Mouse (Mus musculus) large intestine, adult 2 months (tissue): ENCODE data around the gene Hsd11b2. TPM values are rescaled to one million over a fixed set of nuclear protein-coding genes. Genes with fewer than 3 reads are reported as not detected.

Source experiments
- DNase-seq: peaks from one replicate; pipeline ENCODE4 v3.0.0-alpha.2; 2012; ENCODE audit warnings: low read depth, low spot score
- WGBS: fragments of 180-500 bp; shearing (Covaris S2); methylation state at CpG from one replicate; pipeline ENCODE4 v1.1.7; 2018; 5-methylcytosine and 5-hydroxymethylcytosine counted together
- polyA plus RNA-seq: library from polyadenylated mRNA; depleted of rRNA; stranded (reverse); fragments of >200 nt; gene quantifications from 2 replicates; pipeline ENCODE4 v1.2.3, GENCODE M21; 2012

Gene Hsd11b2
- polyA plus RNA-seq, 1 experiment: 50.5 TPM

DNA sequence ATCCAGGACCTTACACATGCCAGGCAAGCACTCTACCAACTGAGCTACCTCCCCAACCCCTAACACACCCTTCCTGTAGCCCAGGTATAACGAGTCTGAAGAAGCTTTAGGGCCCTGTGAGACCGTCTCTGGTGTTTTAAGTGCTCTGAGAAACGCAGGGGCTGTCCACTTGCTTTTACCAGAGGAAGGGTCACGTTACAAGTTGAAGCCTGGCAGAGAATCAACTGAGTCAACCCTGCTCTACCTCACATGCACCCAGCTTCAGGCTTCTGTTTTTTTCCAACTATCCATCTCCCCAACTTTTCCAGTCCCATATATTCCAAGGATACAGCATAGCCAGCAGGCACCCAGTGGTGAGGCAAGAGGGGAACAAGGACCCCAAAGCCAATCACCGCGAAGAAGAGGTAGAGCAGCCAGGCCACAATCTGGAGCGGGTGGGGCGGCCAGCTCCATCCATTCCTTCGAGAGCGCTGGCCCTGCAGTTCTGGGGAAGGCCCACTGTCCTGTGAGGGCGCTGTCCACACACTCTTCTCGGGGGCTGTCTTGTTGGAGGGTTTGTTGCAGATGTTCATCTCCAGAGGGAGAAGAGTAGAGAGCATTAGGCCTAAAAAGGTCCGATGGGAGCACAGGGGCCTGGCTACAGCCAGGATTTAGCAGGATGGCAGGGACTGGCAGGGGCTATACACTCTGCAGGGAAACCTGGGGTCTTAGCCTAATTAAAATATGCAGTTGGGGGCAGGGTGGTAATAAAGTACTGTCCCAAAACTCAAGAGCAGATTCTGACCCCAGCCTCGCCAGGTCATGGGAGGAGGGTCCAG lies 35.1 kb upstream of the Hsd11b2 start:
- WGBS: 63% methylated on average over 14 of the region's 14 CpGs
- no peak for DNase-seq

DNA sequence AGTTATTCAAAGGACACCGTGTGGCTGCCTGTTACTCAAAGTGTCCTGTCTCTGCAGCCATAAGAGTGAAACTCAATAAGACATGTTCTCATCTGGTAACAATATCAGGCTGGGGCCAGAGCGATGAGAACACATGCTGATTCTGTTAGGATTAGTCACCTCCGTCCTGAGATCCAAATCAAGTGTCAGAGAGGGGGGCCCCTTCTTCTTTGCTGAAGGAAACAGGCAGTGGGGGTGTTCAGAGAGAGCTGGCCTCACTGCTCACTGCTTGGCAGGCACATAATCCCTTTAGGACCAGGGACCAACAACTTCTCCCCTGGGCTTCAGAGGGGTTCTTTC lies 34.6 kb upstream of the Hsd11b2 start:
- no peak for DNase-seq
- WGBS: 73% methylated on average over 3 of the region's 3 CpGs

DNA sequence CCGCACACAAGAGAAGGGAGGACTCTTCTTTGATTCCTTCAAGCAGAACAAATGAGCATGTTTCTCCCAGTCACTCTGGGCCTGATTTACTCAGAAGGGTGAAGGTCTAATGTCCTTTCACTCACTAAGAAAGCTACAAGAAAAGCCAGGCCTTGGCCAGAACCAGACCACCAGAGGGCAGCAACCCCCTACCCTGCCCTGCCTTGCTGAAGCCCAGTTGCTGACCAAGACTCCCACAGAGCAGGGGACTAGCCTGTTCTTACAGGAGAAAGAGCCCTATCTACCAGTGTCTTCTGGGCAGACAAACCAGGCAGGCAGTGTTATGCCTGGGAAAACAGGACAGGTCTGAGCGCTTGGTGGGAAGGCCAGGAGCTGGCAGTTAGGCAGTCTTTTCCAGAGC lies 34.2 kb upstream of the Hsd11b2 start:
- 69% methylated on average over 2 of the region's 2 CpGs for WGBS
- DNase-seq: no peak

DNA sequence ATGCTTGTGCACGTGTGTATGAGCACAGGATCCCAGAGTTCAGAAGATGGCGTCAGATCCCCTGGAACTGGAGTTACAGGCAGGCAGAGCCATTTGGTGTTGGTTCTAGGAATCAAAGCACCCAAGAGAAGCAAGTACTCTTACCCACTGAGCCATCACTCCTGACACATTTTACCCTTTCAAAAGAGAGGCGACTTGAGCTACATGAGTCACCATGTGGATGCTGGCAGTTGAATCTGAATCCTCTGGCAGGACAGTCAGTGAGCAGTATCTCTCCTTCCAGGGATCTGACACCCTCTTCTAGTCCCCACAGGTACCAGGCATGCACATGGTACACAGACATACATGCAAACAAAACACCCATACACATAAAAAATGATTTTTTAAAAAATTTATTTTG lies 30.5 kb upstream of the Hsd11b2 start:
- no peak for DNase-seq
- 55% methylated on average over 3 of the region's 3 CpGs for WGBS

DNA sequence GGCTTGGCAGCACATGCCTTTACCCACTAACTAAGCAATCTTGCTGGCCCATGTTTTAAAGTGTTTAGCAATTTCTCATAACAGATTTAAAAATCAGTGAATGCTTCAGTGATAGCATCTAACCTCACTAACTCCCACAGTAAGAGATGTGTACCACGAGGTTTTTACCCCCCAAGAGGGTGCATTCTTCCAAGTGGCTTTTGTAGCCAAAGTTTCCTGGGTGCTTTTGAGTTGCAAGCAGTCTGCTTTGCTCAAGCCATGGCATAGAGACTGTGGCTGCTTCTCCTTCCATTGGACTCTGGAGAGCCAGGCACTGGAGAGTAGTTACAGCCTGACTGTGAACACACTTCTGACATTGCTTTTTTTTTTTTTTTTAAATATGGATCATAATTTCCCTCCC lies 29.3 kb upstream of the Hsd11b2 start:
- 60% methylated on average over 1 of the region's 1 CpGs for WGBS
- DNase-seq: no peak

DNA sequence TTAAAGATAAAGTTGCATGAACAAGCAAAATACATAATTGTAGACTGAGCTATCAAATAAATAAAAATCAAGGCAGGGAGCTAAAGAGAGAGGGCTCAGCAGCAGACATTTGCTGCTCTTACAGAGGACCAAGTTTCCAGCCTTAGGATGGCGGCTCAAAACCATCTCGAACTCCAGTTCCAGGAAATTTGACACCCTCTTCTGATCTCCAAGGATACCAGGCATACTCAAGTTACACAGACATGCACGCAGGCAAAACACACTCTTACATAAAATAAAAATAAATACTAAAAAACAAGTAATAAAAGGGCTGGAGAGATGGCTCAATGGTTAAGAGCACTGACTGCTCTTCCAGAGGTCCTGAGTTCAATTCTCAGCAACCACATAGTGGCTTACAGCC lies 25.1 kb upstream of the Hsd11b2 start:
- WGBS: 73% methylated on average over 3 of the region's 3 CpGs
- DNase-seq: no peak

DNA sequence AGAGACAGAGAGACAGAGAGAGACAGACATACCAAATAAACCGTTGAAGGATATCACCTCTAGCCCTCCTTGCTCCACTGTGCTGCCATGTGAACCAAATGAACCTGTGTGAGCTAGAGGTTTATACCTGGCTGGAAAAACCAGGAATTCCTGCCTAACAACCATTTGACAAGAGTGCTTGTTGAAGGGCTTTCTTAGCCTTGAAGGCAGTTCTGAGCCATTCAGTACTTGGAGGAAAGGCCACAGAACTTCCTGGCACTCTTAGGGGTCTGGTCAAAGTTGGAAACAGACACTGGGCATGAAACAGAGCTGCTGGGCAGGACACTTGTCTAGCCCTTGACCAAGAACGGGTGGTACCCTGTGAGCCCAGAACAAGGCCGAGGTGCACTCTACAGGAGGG lies 24.0 kb upstream of the Hsd11b2 start:
- DNase-seq: no peak
- WGBS: 82% methylated on average over 3 of the region's 3 CpGs

DNA sequence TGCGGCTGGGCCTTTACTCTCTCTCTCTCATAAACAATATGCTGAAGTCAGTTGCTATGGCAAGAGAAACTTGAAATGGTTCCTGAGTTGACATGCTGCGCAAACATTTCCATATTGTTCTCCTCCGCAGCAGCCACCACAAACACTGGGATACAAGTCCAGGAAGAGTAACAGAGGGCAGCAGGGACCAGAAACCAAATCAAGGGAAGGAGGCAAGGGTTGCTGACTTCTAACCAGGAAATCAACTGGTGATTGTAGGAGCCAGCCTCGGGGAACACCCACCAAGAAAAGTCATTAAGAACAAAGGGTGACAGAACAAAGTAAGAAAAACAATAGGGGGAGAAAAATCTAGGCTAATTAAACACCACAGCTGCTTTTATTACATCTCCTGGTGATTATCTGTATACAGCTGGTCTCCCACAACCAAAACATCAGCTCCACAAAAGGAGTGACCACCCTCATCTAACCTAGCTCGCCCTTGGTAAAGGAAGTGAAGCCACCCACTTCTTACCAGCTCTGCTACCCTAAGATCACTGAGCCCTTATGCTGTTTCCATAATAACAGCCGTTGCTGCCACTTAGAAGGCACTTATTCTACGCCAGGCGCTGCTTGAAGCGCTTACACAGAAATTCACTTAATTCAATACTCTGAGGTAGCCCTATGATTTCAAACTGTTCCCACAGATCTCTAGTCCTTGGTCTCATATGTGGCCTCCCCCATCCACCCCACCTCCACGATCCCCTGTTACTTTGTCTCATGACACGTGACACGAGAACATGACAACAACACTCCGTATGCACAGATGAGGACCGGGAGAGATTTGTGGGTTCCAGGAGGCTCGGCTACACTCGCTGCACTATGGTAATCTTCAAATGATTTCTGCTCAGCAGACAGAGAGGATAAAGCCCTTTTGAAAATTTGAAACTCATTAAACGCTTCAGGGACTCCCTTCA lies 22.9 kb upstream of the Hsd11b2 start:
- 43% methylated on average over 17 of the region's 17 CpGs for WGBS
- DNase-seq: no peak

DNA sequence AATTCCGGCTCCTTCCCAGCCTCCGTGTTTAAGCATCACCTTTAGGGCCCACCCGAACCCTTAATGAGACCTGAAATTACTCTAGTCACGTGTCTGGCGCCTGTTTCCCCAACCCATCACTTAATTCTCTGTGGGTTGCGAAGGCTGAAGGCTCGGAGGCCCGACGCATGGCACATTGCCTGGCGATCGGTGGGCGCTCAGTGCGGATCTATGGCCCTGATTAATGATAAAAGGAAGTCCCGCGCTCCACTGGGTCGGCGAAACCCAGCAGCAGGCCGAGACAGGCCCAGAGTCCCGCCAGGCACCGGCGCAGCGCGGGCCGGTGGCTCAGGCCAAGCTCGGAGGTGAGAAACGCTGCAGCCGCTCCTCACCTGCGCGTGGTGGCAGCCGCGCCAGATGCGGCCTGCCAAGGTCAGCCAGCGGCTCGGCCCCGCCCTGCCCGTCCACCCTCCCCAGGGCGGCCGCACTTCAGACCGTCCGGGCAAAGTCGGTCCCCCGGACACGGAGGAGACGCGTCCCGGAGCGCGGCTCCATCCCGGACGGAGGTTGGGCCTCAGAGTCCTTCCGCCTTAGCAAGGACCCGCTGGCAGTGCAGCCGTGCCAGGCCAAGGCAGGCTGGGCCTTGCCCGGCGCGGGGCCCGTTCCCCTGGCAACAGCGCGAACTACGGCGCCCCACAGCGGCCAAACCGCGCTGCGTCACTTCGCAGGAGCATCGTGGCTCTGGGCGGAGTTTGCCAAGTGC lies 21.9 kb upstream of the Hsd11b2 start, which contains the start of gene Zdhhc1:
Zdhhc1 (minus strand) TSS at position 464 of the 742 bp plus-strand sequence.
- no peak for DNase-seq

DNA sequence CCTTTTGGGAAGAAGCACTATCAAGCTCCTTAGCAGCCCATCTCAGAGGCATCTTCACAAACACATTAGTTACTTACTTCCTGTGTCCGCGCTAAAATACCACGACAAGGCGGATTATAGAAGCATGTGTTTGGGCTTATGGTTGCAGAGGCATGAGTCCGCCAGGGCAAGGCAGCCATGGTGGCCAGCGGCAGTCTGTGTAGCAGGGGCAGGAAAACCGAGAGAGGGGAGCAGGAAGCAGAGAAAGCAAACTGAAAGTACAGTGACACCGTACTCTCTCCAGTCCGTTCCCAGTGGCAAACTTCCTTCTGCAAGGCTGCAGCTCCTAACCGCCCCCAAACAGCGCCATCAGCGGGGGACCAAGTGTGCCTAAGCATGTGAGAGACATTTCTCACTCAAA lies 18.8 kb upstream of the Hsd11b2 start:
- no peak for DNase-seq
- WGBS: 61% methylated on average over 12 of the region's 12 CpGs

More for the DNA sequence above, 21.9 kb upstream of the Hsd11b2 start, which contains the start of gene Zdhhc1:
- 1% methylated on average over 68 of the region's 68 CpGs for WGBS

DNA sequence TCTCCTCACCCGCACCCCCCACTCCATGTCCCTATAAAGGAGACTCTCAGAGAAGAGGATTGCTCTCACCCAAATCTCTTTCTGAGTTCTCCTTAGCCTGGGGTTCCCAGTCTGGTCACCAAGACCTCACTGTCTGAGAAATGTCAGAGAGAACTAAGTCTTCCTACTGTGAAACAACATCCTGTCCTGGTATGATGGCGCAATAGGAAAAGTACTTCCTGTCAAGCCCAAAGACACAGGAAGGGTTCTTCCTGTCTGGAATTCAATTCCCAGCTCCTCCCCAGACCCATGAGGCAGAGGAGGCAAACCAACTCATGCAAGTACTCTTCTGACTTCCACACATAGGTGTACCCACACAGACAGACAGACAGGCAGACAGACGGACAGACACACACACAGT lies 13.9 kb upstream of the Hsd11b2 start:
- WGBS: 84% methylated on average over 3 of the region's 3 CpGs
- DNase-seq: no peak

DNA sequence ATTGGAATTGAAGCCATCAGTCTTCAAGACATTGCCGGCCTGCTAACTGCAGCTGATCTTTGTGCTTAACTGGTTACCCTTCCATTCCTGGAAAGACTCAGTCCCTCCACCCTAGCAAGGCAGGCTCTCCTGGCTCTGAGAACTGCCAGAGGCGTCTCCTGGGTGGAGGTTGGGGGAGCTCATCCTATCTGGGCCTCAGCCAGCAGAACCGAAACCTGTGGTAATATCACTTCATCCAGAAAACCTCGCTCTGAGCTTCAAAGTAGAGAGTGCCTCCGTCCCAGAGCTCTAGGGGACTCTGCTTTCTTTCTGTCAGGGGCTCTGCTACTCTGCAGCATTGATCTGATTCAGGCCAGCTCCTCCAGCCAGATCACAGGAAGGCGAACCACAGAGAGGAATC lies 11.6 kb upstream of the Hsd11b2 start:
- no peak for DNase-seq
- 76% methylated on average over 6 of the region's 6 CpGs for WGBS

DNA sequence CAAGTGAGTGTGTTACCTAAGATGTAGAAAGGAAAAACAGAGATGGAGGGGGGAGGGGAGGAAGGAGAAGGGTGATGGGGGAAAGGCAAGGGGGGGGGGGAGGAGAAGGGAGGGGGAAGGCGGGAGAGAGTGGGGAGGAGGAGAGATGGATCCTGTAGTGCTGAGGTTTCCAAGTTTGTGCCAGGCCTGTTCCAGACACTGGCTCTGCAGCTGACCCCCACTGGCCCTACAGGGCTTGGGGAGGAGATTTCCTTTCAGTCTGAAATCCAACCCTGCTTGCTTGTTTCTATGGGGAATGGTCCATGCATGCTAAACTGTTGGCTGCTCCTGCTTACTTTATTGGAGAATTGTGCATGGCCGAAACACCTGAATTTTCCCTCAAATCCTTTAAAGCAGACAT lies 9.8 kb upstream of the Hsd11b2 start:
- WGBS: 93% methylated on average over 1 of the region's 2 CpGs
- DNase-seq: no peak

DNA sequence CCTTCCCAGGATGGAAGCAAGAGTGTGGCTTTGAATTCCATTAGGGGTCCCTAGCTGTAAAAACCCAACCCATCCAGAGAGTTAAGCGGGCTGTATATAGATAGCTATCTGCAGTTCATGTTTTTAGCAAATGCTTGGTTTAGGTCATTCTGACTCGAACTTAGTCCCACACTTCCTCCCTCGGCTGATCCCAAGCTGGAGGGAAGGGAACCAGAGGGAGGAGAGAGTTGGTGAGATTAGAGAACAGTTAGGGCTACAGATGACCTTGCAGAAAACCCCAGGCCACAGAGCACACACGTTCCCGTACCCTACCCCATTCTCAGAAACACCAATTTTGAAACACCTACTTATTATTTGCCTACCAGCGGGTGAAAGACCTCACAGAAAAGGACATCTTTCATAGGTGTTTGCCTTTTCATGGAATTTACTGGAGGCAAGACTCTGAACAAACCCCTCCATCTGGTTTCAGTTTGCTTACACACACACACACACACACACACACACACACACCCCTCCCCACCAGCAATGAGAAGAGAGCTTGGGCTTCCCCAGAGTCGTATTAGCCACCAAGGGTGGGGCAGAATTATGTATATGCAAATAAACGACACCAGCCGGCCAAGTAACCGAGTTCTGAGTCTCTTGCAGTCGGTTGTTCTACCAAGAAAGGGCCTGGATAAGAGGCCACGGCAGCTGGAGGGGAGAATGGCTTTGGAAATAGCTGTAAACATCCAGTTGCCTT lies 8.4 kb upstream of the Hsd11b2 start:
- no peak for DNase-seq
- WGBS: 17% methylated on average over 12 of the region's 12 CpGs

DNA sequence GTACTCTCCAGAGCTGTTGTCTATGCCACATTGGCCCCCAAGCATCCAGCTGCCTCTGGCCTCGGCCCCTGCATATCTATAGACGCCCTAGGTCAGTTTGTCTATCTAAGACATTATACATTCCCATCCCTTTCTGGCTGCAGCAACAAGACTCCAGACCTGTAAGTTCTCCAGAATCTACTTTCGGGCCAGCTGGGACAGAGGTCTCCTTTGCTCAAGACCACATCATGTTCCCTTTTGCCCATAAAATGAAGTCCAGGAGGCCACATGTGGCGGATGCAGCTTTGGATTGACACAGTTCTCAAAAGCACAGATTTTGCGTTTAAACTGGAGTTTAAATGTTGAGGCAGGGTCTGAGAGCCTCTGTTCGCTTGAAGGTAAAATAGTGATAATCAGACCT lies 4.4 kb upstream of the Hsd11b2 start:
- 88% methylated on average over 6 of the region's 6 CpGs for WGBS
- DNase-seq: no peak

DNA sequence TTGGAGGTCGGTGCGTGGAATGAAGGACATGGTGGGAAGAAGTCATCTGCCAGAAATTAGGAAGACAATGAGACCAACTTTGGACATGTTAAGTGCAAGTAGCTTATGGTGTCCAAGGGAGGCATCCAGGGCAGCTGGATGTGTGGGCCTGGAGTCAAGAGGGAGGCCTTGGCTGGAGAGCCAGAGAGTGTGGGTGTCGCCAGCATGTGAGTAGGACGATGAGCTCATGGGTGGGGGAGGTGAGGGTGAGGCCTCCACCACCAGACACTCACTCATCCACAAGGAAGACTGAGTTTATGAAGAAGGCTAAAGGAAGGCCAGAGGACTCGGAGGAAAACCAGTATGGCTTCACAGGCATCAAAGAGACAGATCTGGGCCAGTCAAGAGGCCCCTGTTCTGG lies 3.9 kb upstream of the Hsd11b2 start:
- WGBS: 61% methylated on average over 5 of the region's 5 CpGs
- DNase-seq: no peak

DNA sequence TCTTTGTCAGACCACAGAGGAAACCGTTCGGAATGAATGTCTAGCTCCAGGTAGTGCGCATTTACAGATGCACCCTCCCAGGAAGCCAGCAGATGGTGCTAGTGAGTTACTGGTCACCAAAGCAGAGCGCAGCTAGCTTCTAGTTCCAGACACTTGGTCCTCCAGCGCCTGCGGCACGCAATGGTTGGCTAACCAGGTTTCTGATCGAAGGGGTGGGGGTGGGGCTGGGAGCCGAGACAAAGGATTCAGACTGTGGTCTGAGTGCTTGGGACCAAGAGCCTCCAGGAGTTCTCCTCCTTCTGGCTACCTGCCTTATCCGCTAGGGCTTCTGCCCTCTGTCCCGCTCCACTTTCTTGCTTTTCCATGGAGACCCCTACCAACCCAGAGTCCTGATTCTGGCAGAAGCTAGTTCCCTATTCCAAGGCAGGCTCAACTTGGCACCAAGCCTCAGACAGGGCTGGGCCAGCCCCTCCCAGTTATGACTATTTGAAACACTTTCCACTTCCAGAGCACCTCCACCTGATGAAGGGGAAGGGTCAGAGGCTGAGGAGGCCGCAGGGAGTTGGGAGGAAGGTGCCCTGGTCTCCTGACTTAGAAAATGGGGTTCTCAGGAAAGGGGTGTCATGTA lies 2.4 kb upstream of the Hsd11b2 start:
- no peak for DNase-seq
- 10% methylated on average over 12 of the region's 12 CpGs for WGBS

DNA sequence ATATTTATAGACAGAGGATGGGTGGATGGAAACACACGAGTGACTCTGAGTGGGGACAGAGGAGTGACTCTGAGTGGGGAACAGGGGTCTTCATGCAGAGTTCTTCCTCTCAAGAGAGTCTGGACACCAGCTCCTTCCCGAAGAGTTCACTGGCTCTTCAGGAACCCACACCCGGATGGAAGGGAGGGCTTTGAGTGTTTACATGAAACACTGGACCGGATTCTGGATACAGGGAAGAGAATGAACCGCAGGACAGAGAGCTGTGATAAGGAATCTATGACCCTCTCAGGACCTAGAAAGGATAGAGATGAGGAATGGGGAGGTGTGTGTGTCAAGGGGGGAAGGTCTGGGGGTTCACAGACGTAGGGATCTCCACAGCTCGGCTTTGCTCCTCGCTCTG lies 1.2 kb upstream of the Hsd11b2 start:
- WGBS: 39% methylated on average over 8 of the region's 8 CpGs
- no peak for DNase-seq

DNA sequence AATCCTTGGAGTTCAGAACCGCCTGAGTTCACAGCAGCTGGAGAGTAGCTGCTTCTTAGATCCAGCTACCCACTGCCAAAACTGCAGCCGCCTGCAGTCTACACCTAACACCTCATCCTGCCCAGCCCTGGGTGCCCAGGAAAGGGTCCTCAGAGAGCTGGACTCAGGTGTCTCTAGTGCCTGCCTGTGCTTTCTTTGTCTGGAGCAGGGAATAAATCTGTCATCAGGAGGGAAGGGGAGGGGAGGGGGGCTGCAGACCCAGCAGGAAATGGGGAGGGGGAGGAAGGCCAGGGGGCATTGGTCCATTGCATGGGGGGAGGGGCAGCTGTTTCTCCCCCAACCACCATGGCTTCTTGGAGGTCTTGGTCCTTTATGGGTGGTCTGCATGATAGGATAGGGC lies 1.0 kb downstream of the Hsd11b2 start:
- 3% methylated on average over 2 of the region's 2 CpGs for WGBS
- no peak for DNase-seq
